Mouse (Mus musculus): ENCODE data around the gene Sv2a.
A peak's percentile ranks its signal among the peaks of the same experiment; 100 is the strongest.
"Not testable (repeated sequence)": the region's sequence is repeated elsewhere in the genome, so short reads cannot be mapped to it uniquely, and the experiment has no call there.

The Sv2a gene

DNA sequence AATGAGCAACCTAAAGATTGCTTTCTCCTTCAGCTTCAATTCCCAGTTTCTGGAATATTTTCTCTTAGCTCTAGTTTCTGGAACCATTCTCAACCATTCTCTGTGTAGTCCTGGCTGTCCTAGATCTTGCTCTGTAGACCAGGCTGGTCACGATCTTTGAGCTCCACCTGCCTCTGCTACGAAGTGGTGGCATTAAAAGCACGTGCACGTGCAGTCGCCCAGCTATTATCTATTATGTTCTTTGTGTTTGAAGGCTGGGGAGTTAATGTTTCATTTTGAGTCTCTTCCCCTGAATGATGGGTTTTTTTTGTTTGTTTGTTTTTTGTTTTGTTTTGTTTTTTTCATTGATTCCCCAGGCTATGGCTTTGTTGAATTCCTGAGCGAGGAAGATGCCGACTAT, 7.8 kb upstream of the Sv2a start:
- DNase-seq (ENCODE audit: low read depth, low spot score): no peak

GRCm38 (mm10) chr3:96174042-96174441, 6.9 kb upstream of the Sv2a start:
- not testable (repeated sequence) for DNase-seq (ENCODE audit: low read depth, low spot score)

DNA sequence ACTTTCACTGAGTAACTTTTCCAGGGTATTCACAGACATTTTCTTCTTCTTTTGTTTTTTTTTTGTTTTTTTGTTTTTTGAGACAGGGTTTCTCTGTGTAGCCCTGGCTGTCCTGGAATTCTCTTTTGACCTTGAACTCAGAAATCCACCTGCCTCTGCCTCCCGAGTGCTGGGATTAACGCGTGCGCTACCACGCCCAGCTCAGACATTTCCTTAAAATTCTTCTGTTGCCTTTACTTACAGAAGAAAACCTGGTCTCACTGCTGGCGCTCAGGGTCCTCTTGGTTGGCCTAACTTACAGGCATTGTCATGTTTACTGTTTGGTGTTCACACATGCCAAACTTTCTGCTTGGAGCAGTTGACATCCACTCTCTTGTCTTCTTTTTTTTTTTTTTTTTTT, 5.7 kb upstream of the Sv2a start:
- no peak for DNase-seq (ENCODE audit: low read depth, low spot score)

GRCm38 (mm10) chr3:96178427-96178826, 2.5 kb upstream of the Sv2a start:
- no peak for DNase-seq (ENCODE audit: low read depth, low spot score)

GRCm38 (mm10) chr3:96178902-96179301, 2.0 kb upstream of the Sv2a start:
- DNase-seq (ENCODE audit: low read depth, low spot score): no peak

- DNase-seq (ENCODE audit: low read depth, low spot score): no peak
Measured at GRCm38 (mm10) chr3:96179531-96179930, 1.4 kb upstream of the Sv2a start.

DNA sequence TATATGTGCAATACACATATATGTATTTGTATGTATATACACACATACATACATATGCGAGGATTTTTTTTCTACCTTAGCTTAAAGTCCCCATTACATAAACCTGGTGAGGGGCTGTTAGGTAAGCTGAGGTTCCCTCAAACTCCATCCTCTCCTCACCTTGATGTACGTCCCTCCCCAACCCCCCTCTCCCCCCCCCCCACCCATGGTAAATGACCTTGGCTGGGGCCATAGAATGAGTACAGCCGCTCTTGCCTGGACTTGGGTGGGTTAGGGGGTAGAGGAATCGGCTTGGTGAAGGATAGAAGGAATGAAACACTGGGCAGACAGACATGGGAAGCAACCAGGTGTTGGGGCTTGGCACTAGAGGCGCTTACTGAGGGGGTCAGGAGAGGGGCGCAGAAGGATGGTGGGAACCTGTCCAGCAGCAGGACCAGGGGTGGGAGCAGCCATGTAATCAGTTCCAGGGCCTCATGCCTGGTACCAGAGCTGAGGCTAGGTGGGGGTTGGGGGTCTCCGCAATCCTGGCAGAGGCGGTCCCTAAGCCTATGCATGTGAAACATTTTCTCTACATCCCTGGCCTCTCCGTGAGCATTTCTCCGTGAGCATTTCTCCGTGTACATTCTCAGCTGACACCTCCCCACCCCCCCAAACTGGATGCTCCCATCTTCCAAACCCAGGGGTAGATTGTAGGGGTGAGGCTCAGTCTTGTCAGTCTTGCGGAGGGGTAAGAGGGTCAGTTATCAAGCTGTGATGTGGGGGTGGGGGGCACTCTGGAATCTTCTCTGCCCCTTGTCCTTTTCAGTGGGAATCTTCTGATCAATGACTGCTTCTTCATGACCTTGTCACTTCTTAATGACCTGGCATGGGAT, 795 bp downstream of the Sv2a start:
- no peak for DNase-seq (ENCODE audit: low read depth, low spot score)

DNA sequence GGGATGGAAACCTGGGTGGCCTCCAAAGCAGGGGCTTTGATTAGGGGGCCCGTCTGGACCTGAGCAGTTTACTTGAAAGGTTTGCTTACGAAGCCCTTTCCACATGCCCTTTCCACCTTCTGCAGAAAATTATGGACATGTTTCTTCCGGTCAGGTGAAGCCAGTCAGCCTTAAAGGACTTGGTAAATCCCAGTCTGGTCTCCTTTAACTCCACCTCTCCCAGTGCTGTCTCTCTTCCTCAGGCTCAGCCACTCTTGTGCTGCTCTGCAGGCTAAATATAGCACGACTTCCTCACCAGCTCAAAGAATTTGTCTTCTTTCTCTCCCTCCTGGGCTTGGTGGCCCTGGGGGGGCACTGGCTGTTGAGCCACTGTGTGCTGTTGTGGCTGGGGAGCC, 1.4 kb downstream of the Sv2a start:
- no peak for DNase-seq (ENCODE audit: low read depth, low spot score)

GRCm38 (mm10) chr3:96192977-96193376, 12.0 kb downstream of the Sv2a start:
- DNase-seq (ENCODE audit: low read depth, low spot score): no peak

- no peak for DNase-seq (ENCODE audit: low read depth, low spot score)
Measured at GRCm38 (mm10) chr3:96194966-96195365, 14.0 kb downstream of the Sv2a start.

GRCm38 (mm10) chr3:96195616-96196313, 14.8 kb downstream of the Sv2a start:
- DNase-seq (ENCODE audit: low read depth, low spot score): no peak

DNA sequence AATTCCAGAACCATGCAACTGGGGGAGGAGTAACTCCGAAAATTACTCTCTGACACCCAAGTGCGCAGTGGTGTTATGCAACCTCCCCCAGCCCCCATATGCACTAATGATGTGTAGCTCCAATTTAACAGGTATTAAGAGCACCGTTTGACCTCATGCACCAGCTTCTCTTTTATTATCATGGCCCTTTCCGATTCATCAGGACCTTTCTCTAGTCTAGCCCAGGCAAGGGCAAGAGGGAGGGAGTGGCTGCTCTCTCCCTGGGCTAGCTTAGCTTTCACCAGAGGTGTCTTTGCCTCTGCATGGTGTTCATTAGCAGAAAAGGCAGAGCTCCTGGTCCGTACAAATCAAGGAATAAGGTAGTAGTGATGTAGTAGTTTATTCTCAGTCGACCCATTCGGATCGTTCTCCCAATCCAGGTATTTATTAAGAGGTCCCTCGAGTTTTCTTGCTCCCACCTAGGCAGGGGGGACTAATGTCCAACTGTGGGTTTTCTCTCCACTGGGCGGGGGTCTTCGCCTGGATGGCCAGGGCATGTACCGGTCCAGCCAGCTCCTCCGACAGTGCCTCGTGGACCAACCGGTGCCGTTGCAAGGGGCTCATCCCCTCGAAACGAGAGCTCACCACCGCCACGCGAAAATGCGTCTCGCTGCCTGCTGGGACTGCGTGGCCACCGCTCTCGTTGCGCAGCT, 15.6 kb downstream of the Sv2a start:
- DNase-seq (ENCODE audit: low read depth, low spot score): no peak

- DNase-seq (ENCODE audit: low read depth, low spot score): peak; percentile 89
Measured at GRCm38 (mm10) chr3:96197129-96197749, 16.3 kb downstream of the Sv2a start.

GRCm38 (mm10) chr3:96198181-96198580, 17.2 kb downstream of the Sv2a start:
- no peak for DNase-seq (ENCODE audit: low read depth, low spot score)

DNA sequence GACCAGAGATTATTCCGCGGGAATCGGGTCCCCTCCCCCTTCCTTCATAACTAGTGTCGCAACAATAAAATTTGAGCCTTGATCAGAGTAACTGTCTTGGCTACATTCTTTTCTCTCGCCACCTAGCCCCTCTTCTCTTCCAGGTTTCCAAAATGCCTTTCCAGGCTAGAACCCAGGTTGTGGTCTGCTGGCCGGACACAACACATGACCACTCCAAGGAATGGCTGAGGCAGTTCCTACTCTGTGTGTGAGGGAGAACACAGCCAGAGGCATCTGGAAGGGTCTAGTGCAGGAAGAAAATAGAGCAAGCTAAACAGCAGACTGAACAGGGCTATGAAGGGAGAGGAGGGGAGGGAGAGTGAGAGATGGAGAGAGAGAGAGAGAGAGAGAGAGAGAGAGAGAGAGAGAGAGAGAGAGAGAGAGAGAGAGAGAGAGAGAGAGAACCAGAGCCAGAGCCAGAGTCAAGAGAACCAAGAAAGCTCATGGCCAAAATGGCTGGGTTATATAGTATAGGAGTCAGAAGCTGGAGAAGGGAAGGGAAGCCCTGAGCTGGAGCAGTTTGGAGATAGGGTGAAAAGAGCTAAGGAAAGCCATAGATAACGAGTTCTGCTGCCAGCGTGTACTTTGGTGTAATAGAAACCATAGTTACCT, 17.8 kb downstream of the Sv2a start:
- not testable (repeated sequence) for DNase-seq (ENCODE audit: low read depth, low spot score)

GRCm38 (mm10) chr3:96199731-96200130, 18.8 kb downstream of the Sv2a start:
- DNase-seq (ENCODE audit: low read depth, low spot score): no peak

- DNase-seq (ENCODE audit: low read depth, low spot score): no peak
Measured at GRCm38 (mm10) chr3:96207819-96208218, 26.9 kb downstream of the Sv2a start.

- DNase-seq (ENCODE audit: low read depth, low spot score): no peak
Measured at GRCm38 (mm10) chr3:96209242-96209641, 28.3 kb downstream of the Sv2a start.

DNA sequence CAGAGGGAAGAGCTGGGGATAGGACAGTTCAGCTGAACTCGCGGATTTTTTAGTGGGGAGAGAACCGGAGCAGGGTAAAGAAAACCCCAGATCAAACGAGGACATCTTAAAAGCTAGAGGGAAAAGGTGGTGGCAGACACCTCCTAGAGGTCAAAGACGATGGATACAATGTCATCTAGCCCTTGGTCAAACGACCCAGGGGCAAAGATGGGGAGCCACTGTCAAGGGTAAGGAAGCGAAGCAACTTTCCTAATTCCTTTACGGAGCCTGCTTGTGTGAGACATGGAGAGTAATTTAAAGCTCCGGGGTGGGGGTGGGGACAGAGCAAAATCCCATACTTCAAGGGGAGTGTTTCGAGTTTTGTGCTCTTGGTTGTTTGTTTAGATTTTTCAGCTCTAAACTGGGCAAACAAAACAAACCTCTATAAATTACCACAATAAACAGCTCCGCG, 38.3 kb downstream of the Sv2a start:
- no peak for DNase-seq (ENCODE audit: low read depth, low spot score)

- peak; percentile 88 for DNase-seq (ENCODE audit: low read depth, low spot score)
Measured at GRCm38 (mm10) chr3:96219661-96220130, 38.7 kb downstream of the Sv2a start, which contains the start of the genes Bola1 and Hist2h2ab. Bola1 (minus strand) TSS chr3:96219709. Hist2h2ab (plus strand) TSS chr3:96219865.
